Mouse (Mus musculus) cerebellum, postnatal 25 days (tissue): ENCODE data around the gene Rora.
"Not testable (repeated sequence)": the region's sequence is repeated elsewhere in the genome, so short reads cannot be mapped to it uniquely, and the experiment has no call there.

ENCODE experiments used
- DNase-seq, 2 experiments: peaks; one replicate each; pipeline ENCODE4 v3.0.0; 2021; ENCODE audit warnings: mixed read lengths in 2 of 2

The Rora gene

GRCm38 (mm10) chr9:69100153-69100756 is 446.7 kb downstream of the Rora start:
- DNase-seq: not testable (repeated sequence)

DNA sequence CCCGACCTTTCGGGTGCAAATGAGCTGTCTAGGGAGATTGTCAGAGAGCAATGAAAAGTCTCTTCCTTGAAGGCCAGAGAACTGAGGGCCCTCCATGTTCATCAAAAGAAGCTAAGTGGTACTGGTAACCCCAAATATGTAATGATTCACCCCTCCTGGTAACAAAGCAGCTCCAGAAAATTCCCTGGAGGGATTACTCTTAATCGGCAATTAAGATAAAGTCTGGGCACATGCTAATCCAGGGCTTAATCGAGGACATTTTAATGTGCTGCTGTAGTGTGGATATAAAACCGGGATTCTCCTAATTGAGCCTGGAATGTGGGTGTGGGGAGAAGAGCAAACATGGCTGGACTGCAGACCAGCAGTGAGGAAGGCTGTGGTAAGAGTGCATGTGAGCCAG is 450.7 kb downstream of the Rora start:
- peak in 1 of 2 experiments; percentile 3 for DNase-seq

DNA sequence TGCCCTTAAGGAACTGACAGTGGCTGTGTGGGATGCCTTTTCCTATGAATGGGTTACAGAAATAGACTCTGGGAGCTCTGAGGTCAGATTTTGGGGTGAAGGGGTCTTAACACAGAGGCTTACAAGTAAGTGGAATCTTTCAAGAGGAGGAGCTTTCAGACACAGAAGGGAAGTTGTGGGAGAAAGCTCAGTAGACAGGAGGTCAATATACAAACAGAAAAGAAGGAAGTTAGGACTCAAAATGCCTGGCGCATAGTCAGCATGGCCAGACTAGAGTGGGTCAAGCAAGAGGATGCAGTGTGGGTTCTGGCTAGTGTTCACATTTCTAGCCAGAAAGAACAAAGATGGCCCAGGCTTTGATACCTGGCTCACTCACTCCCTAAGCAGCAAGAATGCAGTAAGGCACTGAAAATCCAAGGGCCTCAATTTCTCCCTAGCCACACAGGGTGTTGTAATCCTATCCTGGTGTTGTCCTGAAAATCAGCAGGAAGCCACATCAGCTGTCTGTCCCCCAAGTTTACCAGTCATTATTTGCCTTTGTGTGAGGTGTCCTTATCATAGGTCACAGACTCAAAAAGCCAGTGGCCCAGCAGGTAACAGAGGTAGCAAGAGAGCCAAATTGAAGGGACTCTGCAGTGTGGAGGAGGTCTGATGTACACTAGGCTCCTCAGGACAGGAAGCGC is 456.2 kb downstream of the Rora start:
- peak in 1 of 2 experiments; percentile 21 for DNase-seq

DNA sequence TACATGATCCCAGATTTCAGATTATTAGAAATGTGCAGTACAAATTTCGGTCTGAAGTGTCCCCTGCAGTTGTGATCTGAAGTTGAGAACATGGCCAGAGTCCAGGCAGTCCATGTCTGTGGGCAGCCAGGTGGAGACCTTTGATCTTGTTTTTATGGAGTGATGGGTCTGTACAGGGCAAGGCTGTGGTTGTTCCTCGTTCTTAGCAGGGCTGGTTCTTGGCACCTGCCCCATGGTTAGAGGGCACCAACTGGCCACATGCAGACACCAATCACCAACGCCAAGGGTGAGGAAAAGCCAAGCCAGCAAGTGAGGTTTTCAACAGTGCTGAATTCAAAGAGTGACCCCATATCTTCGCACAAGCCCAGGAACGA is 456.7 kb downstream of the Rora start:
- peak; percentile 63 to 77 for DNase-seq

GRCm38 (mm10) chr9:69110706-69111105 is 457.1 kb downstream of the Rora start:
- DNase-seq: no peak

DNA sequence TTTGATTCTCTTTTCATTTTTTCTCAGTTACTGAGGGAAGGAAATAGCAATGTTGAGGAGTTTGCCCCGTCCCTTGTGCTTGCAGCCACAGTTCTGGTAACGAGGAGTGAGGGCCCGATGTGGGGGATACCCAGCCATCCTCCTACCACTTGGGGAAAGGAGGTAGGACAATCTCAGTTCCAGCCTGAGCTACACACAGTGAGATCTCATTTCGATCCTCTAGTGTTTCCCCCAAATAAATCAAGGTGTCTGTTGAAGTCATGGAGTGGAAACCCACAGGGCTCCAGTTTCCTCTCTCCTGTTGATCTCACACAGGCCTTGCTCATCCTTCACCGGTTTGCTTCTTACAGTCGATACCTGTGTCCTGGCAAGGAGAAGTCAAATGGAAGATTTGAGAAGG is 458.0 kb downstream of the Rora start:
- peak in 1 of 2 experiments; percentile 3 for DNase-seq

GRCm38 (mm10) chr9:69114429-69114984 is 460.9 kb downstream of the Rora start:
- no peak for DNase-seq

- no peak for DNase-seq
Observed at GRCm38 (mm10) chr9:69116740-69117139, 463.2 kb downstream of the Rora start.

DNA sequence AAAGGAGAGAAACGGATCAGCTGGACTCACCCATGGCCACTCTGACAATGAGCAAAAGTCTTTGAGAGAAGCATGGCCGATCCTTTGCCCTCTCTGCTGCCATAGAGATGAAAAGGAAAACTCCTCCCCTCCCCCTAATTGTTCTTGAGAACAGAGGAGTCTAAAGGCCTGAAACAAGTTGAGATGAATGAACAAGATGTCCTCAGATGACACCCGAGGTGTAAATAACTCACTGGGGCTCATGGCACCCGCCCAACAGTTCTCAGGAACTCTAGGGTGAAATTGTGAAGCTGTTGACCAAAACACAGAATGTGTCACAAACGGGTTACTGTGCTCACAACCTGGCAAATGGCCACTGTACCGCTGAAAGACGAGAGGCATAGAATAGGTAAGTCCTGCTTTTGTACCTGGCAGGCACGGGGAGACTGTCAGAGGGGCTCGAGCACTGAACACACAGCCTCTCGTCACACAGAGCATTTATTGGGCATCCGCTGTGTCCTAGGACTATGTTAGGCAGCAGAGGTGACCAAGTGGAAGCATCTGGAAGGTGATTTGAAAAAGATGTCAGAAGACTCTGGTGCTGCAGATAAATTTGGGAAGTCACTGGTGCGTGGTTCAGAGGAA is 467.6 kb downstream of the Rora start:
- DNase-seq: peak; percentile 44 to 68

GRCm38 (mm10) chr9:69125011-69125786 is 471.6 kb downstream of the Rora start:
- peak; percentile 73 to 75 for DNase-seq

DNA sequence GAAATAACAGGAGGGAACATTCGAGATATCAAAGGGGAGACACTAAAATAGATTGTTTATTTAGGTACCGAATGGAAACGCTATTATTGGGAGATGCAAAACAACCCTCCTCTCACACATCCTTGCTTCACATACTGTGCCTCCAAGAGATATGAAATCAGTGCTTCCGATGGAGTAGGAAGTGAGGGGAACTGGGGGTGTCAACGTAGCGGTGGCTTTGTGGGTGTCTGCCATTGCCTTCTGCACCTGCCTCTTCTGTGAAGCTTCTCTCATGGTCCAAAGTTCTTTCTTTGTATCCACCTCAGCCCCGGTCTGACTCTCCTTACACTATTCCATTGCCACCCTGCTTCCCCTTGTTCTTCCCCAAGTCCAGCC is 472.2 kb downstream of the Rora start:
- DNase-seq: peak; percentile 27 to 52

DNA sequence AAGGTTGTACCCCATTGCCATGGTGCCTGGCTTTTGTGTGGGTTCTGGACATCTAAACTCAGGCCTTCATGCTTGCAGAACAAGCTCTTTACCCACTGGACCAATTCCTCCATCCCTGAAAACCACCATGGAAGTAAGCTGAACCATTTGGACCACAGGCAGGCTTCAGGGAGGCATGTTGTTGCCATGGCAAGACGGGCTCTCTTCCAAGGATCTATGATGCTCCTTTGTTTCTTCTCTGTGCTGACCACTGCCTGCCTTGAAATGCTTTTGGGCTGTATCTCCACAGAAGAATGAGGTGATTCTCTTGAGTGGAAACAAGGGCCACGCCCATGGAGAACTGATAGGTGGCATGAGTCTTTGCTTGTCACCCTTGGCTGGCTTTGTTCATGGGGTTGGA is 473.0 kb downstream of the Rora start:
- DNase-seq: peak in 1 of 2 experiments; percentile 26

- DNase-seq: no peak
Observed at GRCm38 (mm10) chr9:69128335-69128734, 474.7 kb downstream of the Rora start.

GRCm38 (mm10) chr9:69132995-69133394 is 479.4 kb downstream of the Rora start:
- DNase-seq: no peak

- DNase-seq: peak; percentile 38 to 54
Observed at GRCm38 (mm10) chr9:69133696-69134095, 480.1 kb downstream of the Rora start.

GRCm38 (mm10) chr9:69134604-69135003 is 481.0 kb downstream of the Rora start:
- DNase-seq: peak; percentile 43 to 59

- DNase-seq: peak; percentile 66 to 71
Observed at GRCm38 (mm10) chr9:69136821-69137220, 483.2 kb downstream of the Rora start.

DNA sequence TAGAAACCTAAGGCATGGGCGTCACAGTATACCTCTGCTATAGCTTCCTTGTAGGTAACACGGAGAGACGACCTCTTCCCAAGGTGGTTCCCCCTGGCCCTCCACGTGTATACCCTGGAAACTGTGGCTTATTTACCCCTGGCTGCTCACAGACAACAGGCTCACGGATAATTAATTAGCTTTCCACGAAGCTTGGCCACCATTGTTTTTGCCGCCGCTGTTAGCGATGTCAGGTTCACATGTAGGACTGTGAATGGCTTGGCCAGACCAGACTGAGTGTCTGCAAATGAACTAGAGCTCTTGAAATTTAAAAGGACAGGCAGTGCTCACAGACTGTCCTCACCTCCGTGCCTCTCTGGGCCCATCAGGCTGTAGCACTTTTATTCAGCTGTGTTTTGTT is 483.8 kb downstream of the Rora start:
- peak; percentile 19 to 33 for DNase-seq

GRCm38 (mm10) chr9:69140144-69140543 is 486.6 kb downstream of the Rora start:
- DNase-seq: no peak

- DNase-seq: no peak
Observed at GRCm38 (mm10) chr9:69141859-69142258, 488.3 kb downstream of the Rora start.

DNA sequence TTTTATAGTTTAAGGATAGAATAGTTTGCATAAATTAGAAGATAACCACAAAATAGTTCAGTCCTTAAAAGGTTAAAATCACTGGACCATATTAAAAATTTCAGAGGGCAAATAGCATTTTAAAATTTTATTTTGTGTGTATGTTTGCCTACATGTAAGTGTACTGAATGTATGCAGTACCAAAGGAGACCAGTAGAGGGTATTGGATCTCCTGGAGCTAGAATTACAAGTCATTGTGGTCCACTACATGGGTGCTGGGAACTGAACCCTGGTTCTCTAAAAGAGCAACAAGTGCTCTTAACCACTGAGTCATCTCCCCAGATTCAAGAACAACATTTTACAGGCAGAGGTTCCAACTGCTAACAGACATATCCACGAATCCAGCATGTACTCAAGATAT is 493.4 kb downstream of the Rora start:
- DNase-seq: no peak

DNA sequence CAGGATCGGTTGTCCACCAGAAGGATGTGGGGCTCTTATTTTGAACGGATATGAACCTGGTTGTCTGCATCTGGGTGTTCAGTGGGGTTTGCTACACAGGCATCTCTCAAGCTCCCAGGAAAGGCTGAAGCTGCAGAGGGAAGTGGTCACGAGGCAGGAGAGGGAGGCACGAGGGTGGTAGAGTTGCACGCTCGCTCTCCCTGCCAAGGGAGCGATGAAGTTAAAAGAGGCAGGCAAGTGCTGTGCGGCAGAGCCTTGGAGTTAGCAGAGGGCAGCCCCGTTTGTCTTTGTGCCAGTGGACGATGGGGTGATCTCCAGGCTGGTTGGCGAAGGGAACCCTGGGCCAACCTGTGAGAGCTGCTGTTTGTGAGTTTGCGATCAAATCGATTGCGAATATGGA is 496.6 kb downstream of the Rora start:
- peak; percentile 36 to 49 for DNase-seq

DNA sequence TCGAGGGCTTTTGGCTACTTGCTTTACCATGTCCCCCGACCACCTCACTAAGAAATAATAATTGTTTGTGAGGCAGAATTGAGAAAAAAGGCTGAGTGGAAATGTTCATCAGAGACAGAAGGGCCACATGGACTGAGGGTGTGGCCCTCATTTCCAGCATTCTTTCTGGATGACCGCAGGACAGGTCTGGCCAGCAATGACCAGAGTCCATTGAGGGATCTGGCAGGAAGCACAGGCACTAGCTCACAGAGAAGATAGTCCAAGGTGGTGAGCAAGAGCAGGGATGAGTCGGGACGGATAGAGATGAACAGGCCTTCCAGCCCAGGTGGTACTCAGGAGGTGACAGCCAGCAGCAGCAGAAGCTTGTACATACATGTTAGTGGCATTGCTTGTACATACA is 501.1 kb downstream of the Rora start:
- no peak for DNase-seq
